Mouse (Mus musculus) heart, embryonic 11.5 days (tissue): ENCODE measurements at regions not wholly inside any gene's neighbourhood (a gene's known extent, or its start where the extent isn't known, plus 50 kb on each side); places are given as distances from the start of the nearest gene placed in this dataset.

Source experiments
- ATAC-seq: fragments of 200-750 bp; cut with Nextera tagmentation; replicated peaks from 2 replicates; pipeline ENCODE4 v1.8.0; 2017; ENCODE audit warnings: moderate library complexity; ENCODE audit not compliant: insufficient number of reproducible peaks, low FRiP score, low TSS enrichment
- H3K27ac ChIP-seq: fragments of 300-500 bp; sonication (generic); 2 replicates; pipeline ENCODE4 v1.5.1; 2014; ENCODE audit warnings: mild to moderate bottlenecking, low read depth, low read length
- H3K27me3 ChIP-seq: fragments of 300-500 bp; sonication (generic); 2 replicates; pipeline ENCODE4 v1.6.1; 2014; ENCODE audit warnings: mild to moderate bottlenecking, low read length, mixed read lengths; ENCODE audit not compliant: control insufficient read depth, insufficient read depth
- H3K36me3 ChIP-seq: fragments of 300-500 bp; sonication (generic); 2 replicates; pipeline ENCODE4 v1.6.1; 2014; ENCODE audit warnings: mild to moderate bottlenecking, low read length, moderate library complexity, mixed read lengths; ENCODE audit not compliant: control insufficient read depth, insufficient read depth
- H3K4me1 ChIP-seq: fragments of 300-500 bp; sonication (generic); 2 replicates; pipeline ENCODE4 v1.6.1; 2014; ENCODE audit warnings: low read length; ENCODE audit not compliant: control insufficient read depth, insufficient read depth
- H3K4me2 ChIP-seq: fragments of 300-500 bp; sonication (generic); 2 replicates; pipeline ENCODE4 v1.6.1; 2014; ENCODE audit warnings: mild to moderate bottlenecking, moderate library complexity
- H3K4me3 ChIP-seq: fragments of 300-500 bp; sonication (generic); 2 replicates; pipeline ENCODE4 v1.5.1; 2014; ENCODE audit warnings: low read depth, low read length
- H3K9ac ChIP-seq: fragments of 300-500 bp; sonication (generic); 2 replicates; pipeline ENCODE4 v1.6.1; 2014; ENCODE audit warnings: mild to moderate bottlenecking, low read depth, low read length, moderate library complexity
- H3K9me3 ChIP-seq: fragments of 300-500 bp; sonication (generic); replicated peaks from 2 replicates; pipeline ENCODE4 v1.6.1; 2016; ENCODE audit warnings: low read length; ENCODE audit not compliant: control insufficient read depth
- WGBS: fragments of 180-500 bp; shearing (Covaris S2); extraction: QIAGEN DNeasy Blood & Tissue Kit; methylation state at CpG from one replicate; pipeline ENCODE4 v1.1.7; 2014; ENCODE audit not compliant: insufficient replicate concordance; 5-methylcytosine and 5-hydroxymethylcytosine counted together

DNA sequence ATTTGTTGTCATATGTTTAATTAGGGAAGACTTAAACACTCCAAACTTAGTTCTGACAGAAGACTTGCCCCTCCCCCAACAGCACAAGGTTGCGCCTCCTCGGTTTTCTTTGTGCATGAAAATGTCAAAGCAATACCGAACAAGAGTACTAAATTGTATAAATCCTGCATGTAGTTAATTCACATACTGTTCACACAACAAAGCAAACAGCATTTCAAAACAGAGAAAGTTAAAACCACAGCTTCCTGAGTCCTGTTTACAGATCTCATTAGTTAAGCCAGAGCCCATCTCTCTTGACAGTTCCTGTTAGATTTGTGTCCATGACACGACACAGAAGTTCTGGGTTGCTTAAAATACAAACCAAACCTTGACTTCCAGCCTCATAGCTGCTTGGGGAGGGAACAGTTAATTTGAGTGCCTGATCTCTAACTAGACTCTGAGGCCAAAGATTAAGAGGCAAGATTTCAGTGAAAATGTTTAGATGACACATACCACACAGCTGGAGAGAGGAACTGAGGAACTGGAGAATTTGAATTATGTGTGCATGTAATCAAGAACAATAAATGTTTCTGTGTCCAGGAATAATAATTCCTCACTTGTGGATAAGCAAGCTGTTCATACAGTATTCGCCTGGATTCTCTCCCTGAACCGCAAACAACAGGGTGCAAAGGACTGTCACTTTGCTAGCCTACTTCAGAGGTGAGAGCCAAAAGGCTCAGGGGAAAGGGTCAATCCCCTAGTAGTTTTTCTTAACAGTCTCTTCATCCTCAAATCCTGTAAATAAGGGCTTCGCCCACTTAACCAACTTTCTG, 113.3 kb upstream of the Tbl1xr1 start:
- no peaks in the 10 kb centered on the region for H3K36me3 ChIP-seq
- no peaks in the 10 kb centered on the region for H3K27me3 ChIP-seq
- H3K9me3 ChIP-seq: no peaks in the 10 kb centered on the region
- H3K27ac ChIP-seq: peak overlapping the region; percentile 81
- H3K4me3 ChIP-seq: no peak overlapping the region
- WGBS: 38% methylated on average over 7 of the region's 7 CpGs
- H3K4me1 ChIP-seq: peaks cover 23% of the 10 kb centered on the region
- ATAC-seq: no peak
- H3K4me2 ChIP-seq: no peak overlapping the region
- no peak overlapping the region for H3K9ac ChIP-seq

DNA sequence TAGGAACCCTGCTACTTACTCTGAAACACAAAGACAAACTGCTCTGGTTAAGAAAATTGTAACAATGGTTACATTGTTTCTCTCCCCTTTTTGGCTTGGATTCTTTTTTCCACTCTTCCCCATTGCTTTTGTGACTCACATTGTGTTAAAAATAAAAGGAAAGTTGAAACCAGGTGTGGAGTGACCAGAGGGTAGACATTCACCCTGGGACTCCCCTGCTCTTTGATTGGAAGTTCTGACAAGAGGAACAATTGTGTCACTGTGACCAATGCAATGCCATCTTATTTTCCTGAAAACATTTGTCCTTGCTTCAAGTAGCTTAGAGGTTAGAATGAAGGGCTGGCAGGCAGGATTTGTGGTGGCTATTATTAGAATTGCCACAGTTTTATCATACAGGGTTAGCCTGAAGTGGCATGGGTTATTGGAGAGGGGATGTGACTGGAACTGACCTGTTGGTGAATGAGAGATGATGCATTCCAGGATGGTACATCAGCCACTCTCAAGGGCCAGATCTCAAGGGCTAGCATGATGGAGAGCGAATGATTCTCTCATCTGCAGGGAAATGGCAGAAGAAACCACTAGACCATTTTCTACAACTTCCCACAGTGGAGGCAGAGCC, 112.6 kb upstream of the Tbl1xr1 start:
- Histone ChIP-seq H3K36me3 (no peaks in the 10 kb centered on the region), H3K27ac (peak overlapping the region; percentile 81), H3K27me3 (no peaks in the 10 kb centered on the region), H3K4me3 (no peak overlapping the region), H3K9ac (no peak overlapping the region), H3K4me1 (peaks cover 21% of the 10 kb centered on the region), H3K4me2 (no peak overlapping the region), H3K9me3 (no peaks in the 10 kb centered on the region)
- peak; percentile 59; the same call in 1 of the 2 replicates for ATAC-seq
- WGBS: 58% methylated on average over 1 of the region's 1 CpGs

DNA sequence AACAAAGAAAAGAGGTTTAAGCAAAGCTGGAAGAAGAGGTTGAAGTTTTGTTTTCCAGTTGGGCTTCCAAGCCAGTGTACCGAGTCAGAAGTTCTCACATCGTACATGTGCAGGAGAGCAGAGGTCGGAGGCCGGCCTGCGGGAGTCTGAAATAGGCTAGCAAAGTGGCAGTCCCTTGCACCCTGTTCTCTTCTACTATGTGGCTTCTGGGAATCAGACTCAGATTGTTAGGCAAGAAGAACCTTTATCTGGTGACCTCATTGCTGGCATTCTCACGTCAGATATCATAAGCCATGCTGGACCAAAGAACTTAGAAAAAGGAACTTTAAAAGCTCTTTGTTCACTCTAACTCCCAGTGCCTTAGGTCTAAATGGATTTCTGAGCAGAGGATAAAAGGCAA, 112.0 kb upstream of the Tbl1xr1 start:
- Histone ChIP-seq H3K4me2 (no peak overlapping the region), H3K9me3 (no peaks in the 10 kb centered on the region), H3K36me3 (no peaks in the 10 kb centered on the region), H3K9ac (no peak overlapping the region), H3K27me3 (no peaks in the 10 kb centered on the region), H3K4me3 (no peak overlapping the region), H3K27ac (peak overlapping the region; percentile 48), H3K4me1 (peaks cover 21% of the 10 kb centered on the region)
- no peak for ATAC-seq
- 71% methylated on average over 6 of the region's 6 CpGs for WGBS

DNA sequence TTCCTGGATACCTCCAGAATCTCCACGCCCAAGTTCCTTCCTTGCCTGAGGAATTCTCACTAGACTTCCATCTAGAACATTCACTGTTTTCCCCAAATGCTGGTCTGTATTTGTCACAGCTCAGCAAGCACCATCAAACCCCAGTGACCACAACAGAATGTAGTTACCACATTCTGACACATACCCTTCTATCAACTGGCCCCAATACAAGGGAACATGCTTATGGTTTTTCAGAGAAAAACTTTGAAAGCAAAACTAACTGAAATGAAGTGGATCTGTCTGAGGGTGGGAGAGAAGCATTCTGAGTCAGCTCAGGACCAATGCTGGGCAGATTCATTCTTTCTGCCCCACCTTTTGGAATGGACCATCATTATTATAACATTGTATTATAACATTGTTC, 110.9 kb upstream of the Tbl1xr1 start:
- Histone ChIP-seq H3K27ac (no peak overlapping the region), H3K4me1 (peaks cover 21% of the 10 kb centered on the region), H3K27me3 (no peaks in the 10 kb centered on the region), H3K9ac (no peak overlapping the region), H3K9me3 (no peaks in the 10 kb centered on the region), H3K36me3 (no peaks in the 10 kb centered on the region), H3K4me3 (no peak overlapping the region), H3K4me2 (no peak overlapping the region)
- no peak for ATAC-seq
- 67% methylated on average over 1 of the region's 1 CpGs for WGBS

DNA sequence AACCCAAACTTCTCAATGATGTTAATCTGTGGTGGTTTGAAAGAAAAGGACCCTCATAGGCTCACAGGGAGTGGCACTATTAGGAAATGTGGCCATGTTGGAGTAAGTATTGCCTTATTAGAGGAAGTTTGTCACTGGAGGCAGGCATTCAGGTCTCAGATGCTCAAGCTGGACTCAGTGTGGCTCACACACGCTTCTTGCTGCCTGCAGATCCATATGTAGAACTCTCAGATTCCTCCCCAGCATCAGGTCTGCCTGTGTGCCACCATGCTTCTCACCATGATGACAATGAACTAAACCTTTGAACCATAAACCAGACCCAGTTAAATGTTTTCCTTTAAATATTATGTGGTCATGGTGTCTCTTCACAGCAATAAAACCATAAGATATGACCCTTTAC, 104.7 kb upstream of the Tbl1xr1 start:
- Histone ChIP-seq H3K4me1 (peaks cover 11% of the 10 kb centered on the region), H3K9ac (no peak overlapping the region), H3K4me3 (no peak overlapping the region), H3K27me3 (no peaks in the 10 kb centered on the region), H3K27ac (no peak overlapping the region), H3K36me3 (no peaks in the 10 kb centered on the region), H3K9me3 (no peaks in the 10 kb centered on the region), H3K4me2 (no peak overlapping the region)
- 87% methylated on average over 1 of the region's 1 CpGs for WGBS
- ATAC-seq: no peak

DNA sequence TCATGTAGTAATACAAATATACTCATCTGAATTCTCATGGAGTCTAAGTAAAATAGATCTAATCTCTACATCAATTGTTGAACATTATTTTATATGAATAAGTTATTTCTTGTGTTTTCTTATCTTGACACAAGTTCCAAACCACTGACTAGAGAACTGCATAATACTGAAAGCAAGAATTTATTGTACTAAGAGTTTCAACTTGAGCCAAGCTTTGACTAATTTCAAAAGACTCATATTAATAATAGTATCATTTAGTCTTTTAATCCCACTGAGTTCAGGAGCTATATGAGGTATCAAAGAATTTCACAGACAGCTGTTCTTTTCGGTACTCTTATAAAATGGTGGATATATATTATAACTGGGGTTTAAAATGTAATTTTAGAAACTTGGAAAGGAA, 103.3 kb upstream of the Tbl1xr1 start:
- H3K4me2 ChIP-seq: no peak overlapping the region
- no peak overlapping the region for H3K27ac ChIP-seq
- H3K9me3 ChIP-seq: no peaks in the 10 kb centered on the region
- H3K27me3 ChIP-seq: no peaks in the 10 kb centered on the region
- H3K9ac ChIP-seq: no peak overlapping the region
- H3K4me1 ChIP-seq: peaks cover 11% of the 10 kb centered on the region
- no peak overlapping the region for H3K4me3 ChIP-seq
- ATAC-seq: no peak
- H3K36me3 ChIP-seq: no peaks in the 10 kb centered on the region
- WGBS: 94% methylated on average over 1 of the region's 1 CpGs

DNA sequence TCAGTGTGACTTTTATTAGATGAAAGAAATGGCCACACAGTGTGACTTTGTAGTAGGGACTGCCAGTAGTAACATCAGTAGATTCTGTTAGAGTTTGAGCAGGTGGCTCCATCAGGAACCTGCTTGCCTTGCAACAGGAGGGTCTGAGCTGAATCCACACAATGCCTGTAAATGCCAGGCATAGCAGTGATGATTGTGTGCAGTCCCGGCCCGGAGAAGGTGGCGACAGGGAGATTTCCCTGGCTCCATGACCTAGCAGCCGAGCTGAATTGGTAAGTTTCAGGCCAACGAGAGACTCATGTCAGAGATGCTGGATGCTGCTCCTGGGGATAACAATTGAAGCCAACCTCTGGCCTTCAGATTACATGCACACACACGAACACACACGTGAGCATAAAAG, 102.8 kb upstream of the Tbl1xr1 start:
- no peak overlapping the region for H3K4me2 ChIP-seq
- 35% methylated on average over 7 of the region's 7 CpGs for WGBS
- ATAC-seq: no peak
- no peaks in the 10 kb centered on the region for H3K36me3 ChIP-seq
- no peak overlapping the region for H3K9ac ChIP-seq
- no peaks in the 10 kb centered on the region for H3K9me3 ChIP-seq
- H3K4me3 ChIP-seq: no peak overlapping the region
- H3K4me1 ChIP-seq: peaks cover 11% of the 10 kb centered on the region
- 0 out of 2 replicates have a peak overlapping the region, but pooled peaks have one; percentile 24 for H3K27ac ChIP-seq
- no peaks in the 10 kb centered on the region for H3K27me3 ChIP-seq

DNA sequence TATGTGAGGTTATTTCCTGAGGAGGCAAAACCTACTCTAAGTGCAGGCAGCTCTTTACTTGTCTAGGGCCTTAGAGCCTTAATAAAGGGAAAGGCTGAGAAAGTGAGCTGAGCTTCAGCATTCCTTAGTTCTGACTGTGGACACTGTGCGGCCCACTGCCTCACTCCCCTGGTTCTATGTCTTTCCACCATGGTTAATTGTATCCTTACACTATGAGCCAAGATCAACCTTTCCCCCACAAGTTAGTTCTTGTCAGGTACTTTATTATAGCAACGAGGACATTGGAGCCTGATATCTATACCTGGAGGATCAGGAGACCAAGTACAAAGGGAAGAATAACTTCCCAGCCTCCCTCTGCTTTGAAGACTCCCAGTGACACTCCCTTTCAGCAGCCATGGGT, 101.7 kb upstream of the Tbl1xr1 start:
- H3K27ac ChIP-seq: 0 out of 2 replicates have a peak overlapping the region, but pooled peaks have one; percentile 3
- ATAC-seq: no peak
- H3K27me3 ChIP-seq: no peaks in the 10 kb centered on the region
- H3K36me3 ChIP-seq: no peaks in the 10 kb centered on the region
- H3K9me3 ChIP-seq: no peaks in the 10 kb centered on the region
- WGBS: 83% methylated on average over 2 of the region's 2 CpGs
- H3K9ac ChIP-seq: no peak overlapping the region
- H3K4me2 ChIP-seq: no peak overlapping the region
- no peak overlapping the region for H3K4me3 ChIP-seq
- peaks cover 11% of the 10 kb centered on the region for H3K4me1 ChIP-seq
